Mouse (Mus musculus) liver, adult 2 months (tissue): Measurements from ENCODE around the gene Ppm1e. TPM values are rescaled to one million over a fixed set of nuclear protein-coding genes. Genes with fewer than 3 reads are reported as not detected.
A peak's percentile ranks its signal among the peaks of the same experiment; 100 is the strongest.

ENCODE experiments used
- DNase-seq: peaks from one replicate; pipeline ENCODE4 v3.0.0-alpha.2; 2011; ENCODE audit warnings: low read depth, low spot score; ENCODE audit errors: extremely low read depth
- H3K27ac ChIP-seq: fragments of 200-500 bp; replicated peaks from 2 replicates; pipeline ENCODE4 v1.5.1; 2012; ENCODE audit warnings: low read depth, mild to moderate bottlenecking, control low read depth, inconsistent platforms, low read length; ENCODE audit not compliant: insufficient read depth
- H3K27me3 ChIP-seq: fragments of 200-500 bp; 2 replicates; pipeline ENCODE4 v1.6.1; 2012; ENCODE audit warnings: mild to moderate bottlenecking, moderate library complexity, low read length, inconsistent platforms; ENCODE audit not compliant: control insufficient read depth, insufficient read depth
- H3K36me3 ChIP-seq: fragments of 200-500 bp; 2 replicates; pipeline ENCODE4 v1.6.1; 2012; ENCODE audit warnings: low read length, inconsistent platforms; ENCODE audit not compliant: control insufficient read depth, insufficient read depth
- H3K4me1 ChIP-seq: fragments of 200-500 bp; 2 replicates; pipeline ENCODE4 v1.6.1; 2011; ENCODE audit warnings: low read length; ENCODE audit not compliant: control insufficient read depth, insufficient read depth
- H3K4me3 ChIP-seq: fragments of 200-500 bp; 2 replicates; pipeline ENCODE4 v1.5.1; 2011; ENCODE audit warnings: low read depth, mild to moderate bottlenecking, control low read depth, low read length, moderate library complexity; ENCODE audit not compliant: insufficient read depth
- H3K79me2 ChIP-seq: fragments of 200-500 bp; 2 replicates; pipeline ENCODE4 v1.6.1; 2012; ENCODE audit warnings: inconsistent platforms, mild to moderate bottlenecking, low read length, moderate library complexity; ENCODE audit not compliant: control insufficient read depth, insufficient read depth
- H3K9ac ChIP-seq: fragments of 200-500 bp; 2 replicates; pipeline ENCODE4 v1.6.1; 2012; ENCODE audit warnings: low read depth, mild to moderate bottlenecking, control low read depth, inconsistent platforms, low read length
- CTCF ChIP-seq: fragments of 200-500 bp; IDR thresholded peaks from 2 replicates; pipeline ENCODE4 v1.5.1; 2011; ENCODE audit warnings: low read depth, low read length, control low read depth
- POLR2A ChIP-seq: fragments of 200-500 bp; IDR thresholded peaks from 2 replicates; pipeline ENCODE4 v1.6.1; 2011; ENCODE audit warnings: low read length, control low read depth; ENCODE audit not compliant: insufficient read depth; ENCODE audit errors: extremely low read depth
- WGBS: fragments of 180-500 bp; shearing (Covaris S2); methylation state at CpG from one replicate; pipeline ENCODE4 v1.1.7; 2018; 5-methylcytosine and 5-hydroxymethylcytosine counted together
- polyA plus RNA-seq: library from polyadenylated mRNA; depleted of rRNA; stranded (reverse); fragments of >200 nt; gene quantifications from 2 replicates; pipeline ENCODE4 v1.2.3, GENCODE M21; 2012
- total RNA-seq: library from RNA; depleted of rRNA; stranded (reverse); fragments of >200 nt; gene quantifications from 2 replicates; pipeline ENCODE4 v1.2.3, GENCODE M21; 2014

Ppm1e gene
- total and polyA plus RNA-seq, 2 experiments: 0.02 to 0.09 TPM

- Histone ChIP-seq H3K36me3 (no peaks in the 10 kb centered on the region), H3K9ac (no peak overlapping the region), H3K4me1 (no peaks in the 10 kb centered on the region), H3K27me3 (no peaks in the 10 kb centered on the region), H3K79me2 (no peaks in the 10 kb centered on the region), H3K27ac (no peak overlapping the region), H3K4me3 (no peak overlapping the region)
- 97% methylated on average over 1 of the region's 1 CpGs for WGBS
- TF ChIP-seq CTCF (no peak), POLR2A (no peak)
- DNase-seq: no peak
These were observed 26.9 kb upstream of the Ppm1e start for GRCm38 (mm10) chr11:87385676-87386075.

GRCm38 (mm10) chr11:87384551-87384950 lies 25.7 kb upstream of the Ppm1e start:
- TF ChIP-seq POLR2A (no peak), CTCF (no peak)
- H3K4me3 ChIP-seq: no peak overlapping the region
- DNase-seq: no peak
- no peaks in the 10 kb centered on the region for H3K27me3 ChIP-seq
- 96% methylated on average over 4 of the region's 4 CpGs for WGBS
- H3K27ac ChIP-seq: no peak overlapping the region
- H3K4me1 ChIP-seq: no peaks in the 10 kb centered on the region
- no peaks in the 10 kb centered on the region for H3K79me2 ChIP-seq
- no peak overlapping the region for H3K9ac ChIP-seq
- no peaks in the 10 kb centered on the region for H3K36me3 ChIP-seq

GRCm38 (mm10) chr11:87367865-87368580 lies 9.2 kb upstream of the Ppm1e start:
- Histone ChIP-seq H3K27me3 (no peaks in the 10 kb centered on the region), H3K9ac (no peak overlapping the region), H3K36me3 (no peaks in the 10 kb centered on the region), H3K79me2 (no peaks in the 10 kb centered on the region), H3K4me1 (no peaks in the 10 kb centered on the region), H3K4me3 (no peak overlapping the region), H3K27ac (no peak overlapping the region)
- no peak for DNase-seq
- 74% methylated on average over 9 of the region's 9 CpGs for WGBS
- no peak for TF ChIP-seq POLR2A
- no peak for TF ChIP-seq CTCF

GRCm38 (mm10) chr11:87367061-87367460 lies 8.2 kb upstream of the Ppm1e start:
- H3K27ac ChIP-seq: no peak overlapping the region
- H3K27me3 ChIP-seq: no peaks in the 10 kb centered on the region
- no peak overlapping the region for H3K4me3 ChIP-seq
- H3K9ac ChIP-seq: no peak overlapping the region
- H3K4me1 ChIP-seq: no peaks in the 10 kb centered on the region
- H3K36me3 ChIP-seq: no peaks in the 10 kb centered on the region
- WGBS: 86% methylated on average over 7 of the region's 7 CpGs
- H3K79me2 ChIP-seq: no peaks in the 10 kb centered on the region
- DNase-seq: no peak
- no peak for TF ChIP-seq CTCF
- TF ChIP-seq POLR2A: no peak

- WGBS: 88% methylated on average over 5 of the region's 5 CpGs
- no peak overlapping the region for H3K4me3 ChIP-seq
- no peaks in the 10 kb centered on the region; the same call in 1 of the 2 replicates for H3K27me3 ChIP-seq
- no peak for TF ChIP-seq POLR2A
- TF ChIP-seq CTCF: no peak
- no peaks in the 10 kb centered on the region for H3K36me3 ChIP-seq
- H3K9ac ChIP-seq: no peak overlapping the region
- H3K79me2 ChIP-seq: no peaks in the 10 kb centered on the region
- no peak overlapping the region for H3K27ac ChIP-seq
- H3K4me1 ChIP-seq: no peaks in the 10 kb centered on the region
- no peak for DNase-seq
These were observed 6.3 kb upstream of the Ppm1e start for GRCm38 (mm10) chr11:87365120-87365519.

- WGBS: 14% methylated on average over 10 of the region's 10 CpGs
- no peak for TF ChIP-seq POLR2A
- TF ChIP-seq CTCF: no peak
- H3K36me3 ChIP-seq: no peaks in the 10 kb centered on the region
- H3K4me1 ChIP-seq: peaks cover 3% of the 10 kb centered on the region; the same call in 1 of the 2 replicates
- H3K27me3 ChIP-seq: peaks cover 10% of the 10 kb centered on the region
- peak overlapping the region; percentile 98 for H3K4me3 ChIP-seq
- H3K9ac ChIP-seq: peak overlapping the region; percentile 57
- DNase-seq: peak; percentile 2
- H3K27ac ChIP-seq: no peak overlapping the region
- H3K79me2 ChIP-seq: no peaks in the 10 kb centered on the region
These were observed 414 bp upstream of the Ppm1e start for GRCm38 (mm10) chr11:87359262-87359612.
